Comparison of ENCODE assay signal across 16 mouse cellular contexts in genomic region chr3:82099127-82099526, GRCm38 (mm10).
"Had no signal": no experiment of that assay in that cellular context is flagged by ENCODE, and none has a peak within 500 bp of the region (broad histone marks: within the 10 kb centered on the region; RNA-seq: fewer than 3 reads in every experiment).

No protein-coding gene starts in this region.

- DNase-seq: gastrocnemius, postnatal 14 days; gastrocnemius, postnatal 36 days; heart, adult 18-20 months; heart, postnatal 14 days; heart, postnatal 36 days; kidney, adult 11 months; kidney, adult 2 months; kidney, adult 9 months; kidney, postnatal 14 days; kidney, postnatal 36 days; layer of hippocampus, adult 9-11 months; layer of hippocampus, postnatal 36 days; left cerebral cortex, postnatal 4 days had no signal

- ATAC-seq: hindbrain, postnatal 0 days; intestine, embryonic 16.5 days; liver, embryonic 12.5 days had no signal
